Comparison of ENCODE assay signal across 8 mouse cellular contexts in the genomic region with DNA sequence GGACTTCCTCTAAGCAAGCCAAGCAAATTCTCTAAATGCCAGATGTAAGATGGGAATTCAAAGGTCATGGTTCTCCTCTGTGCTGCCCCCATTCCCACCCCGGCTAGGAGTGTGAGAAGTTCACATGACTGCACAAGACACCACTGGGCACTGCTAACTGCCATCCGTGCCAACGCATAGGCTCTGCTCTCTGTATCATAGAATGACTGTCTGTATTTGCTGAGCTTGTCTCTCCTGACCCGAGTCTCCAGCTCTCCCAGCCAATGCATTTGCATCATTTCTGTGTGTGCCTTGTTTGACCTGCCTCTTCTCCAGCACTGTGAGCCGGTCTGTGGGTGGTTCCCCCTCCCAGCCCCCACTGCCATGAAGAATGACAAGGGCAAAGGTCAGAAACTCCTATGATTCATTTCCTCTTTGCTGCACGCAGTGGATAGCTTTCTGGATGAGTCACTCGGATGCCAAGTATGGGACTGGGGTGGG. TPM values are rescaled to one million over a fixed set of nuclear protein-coding genes. Genes with fewer than 3 reads are reported as not detected.
DNase-seq lines count a peak whose midpoint lies in the region; ATAC-seq and TF ChIP-seq lines count a peak whose summit lies in the region.

No protein-coding gene starts in this region.

- TF ChIP-seq CTCF in embryonic fibroblast, embryonic 13.5 days (IDR thresholded peaks at IDR 0.05; ENCODE audit: borderline replicate concordance, insufficient read depth, low read length): no peak

- H3K4me1 ChIP-seq in embryonic fibroblast, embryonic 13.5 days (ENCODE audit: control insufficient read depth, insufficient read depth, low read length): peaks cover 18% of the 10 kb centered on the region
- H3K4me1 ChIP-seq in intestine, embryonic 16.5 days (ENCODE audit: control insufficient read depth, insufficient read depth, low read length): peaks cover 36% of the 10 kb centered on the region
- H3K4me1 ChIP-seq in lung, embryonic 15.5 days: peaks cover 38% of the 10 kb centered on the region

- TF ChIP-seq POLR2A in embryonic fibroblast, embryonic 13.5 days (IDR thresholded peaks at IDR 0.05; ENCODE audit: low read depth, low read length): no peak

- no peak overlapping the region for H3K4me3 ChIP-seq in embryonic fibroblast, embryonic 13.5 days (ENCODE audit: insufficient read depth, low read length)
- no peak overlapping the region for H3K4me3 ChIP-seq in intestine, embryonic 16.5 days (ENCODE audit: low read length)
- no peak overlapping the region for H3K4me3 ChIP-seq in lung, embryonic 15.5 days

- peak; percentile 70 for DNase-seq in urinary bladder, postnatal 14 days (ENCODE audit: low spot score)
- DNase-seq in urinary bladder, postnatal 10 days (ENCODE audit: low spot score): no peak
- no peak for DNase-seq in cerebellum, postnatal 14 days
- DNase-seq in testis, postnatal 10 days (ENCODE audit: low spot score): no peak
- DNase-seq in cerebellum, adult 8-10 months: no peak

- no peak overlapping the region for H3K9ac ChIP-seq in intestine, embryonic 16.5 days (ENCODE audit: low read depth, low read length)
- H3K9ac ChIP-seq in lung, embryonic 15.5 days: no peak overlapping the region

- peak overlapping the region; percentile 73 for H3K27ac ChIP-seq in embryonic fibroblast, embryonic 13.5 days (ENCODE audit: insufficient read depth, low read length)
- peak overlapping the region; percentile 59 for H3K27ac ChIP-seq in intestine, embryonic 16.5 days (ENCODE audit: low read length)
- no peak overlapping the region for H3K27ac ChIP-seq in lung, embryonic 15.5 days

- ATAC-seq in intestine, embryonic 16.5 days: peak; percentile 81
- ATAC-seq in lung, embryonic 15.5 days (ENCODE audit: borderline replicate concordance, extremely low read depth, low FRiP score, low TSS enrichment): peak; percentile 55

- no peak overlapping the region for H3K4me2 ChIP-seq in intestine, embryonic 16.5 days (ENCODE audit: low read depth, low read length)
- no peak overlapping the region for H3K4me2 ChIP-seq in lung, embryonic 15.5 days

- no peaks in the 10 kb centered on the region for H3K36me3 ChIP-seq in intestine, embryonic 16.5 days (ENCODE audit: control insufficient read depth, insufficient read depth, low read length)
- no peaks in the 10 kb centered on the region for H3K36me3 ChIP-seq in lung, embryonic 15.5 days

- H3K9me3 ChIP-seq in intestine, embryonic 16.5 days (ENCODE audit: control insufficient read depth, low read length): no peaks in the 10 kb centered on the region
- no peaks in the 10 kb centered on the region for H3K9me3 ChIP-seq in lung, embryonic 15.5 days

- no peaks in the 10 kb centered on the region for H3K27me3 ChIP-seq in intestine, embryonic 16.5 days (replicated peaks; ENCODE audit: control insufficient read depth, insufficient read depth, low read length)
- H3K27me3 ChIP-seq in lung, embryonic 15.5 days: no peaks in the 10 kb centered on the region

- WGBS in intestine, embryonic 16.5 days: 18% methylated on average over 7 of the region's 7 CpGs
- 15% methylated on average over 7 of the region's 7 CpGs for WGBS in lung, embryonic 15.5 days

RNA-seq across cellular contexts. Expression of gene Phlda1, which starts 37.7 kb away (rescaled TPM):
- 19.9 and 41.4 TPM in 2 replicates for polyA plus RNA-seq in embryonic fibroblast, embryonic 13.5 days (2011; ENCODE audit: insufficient read length, low read depth, missing spikeins)
- 31.9 and 32.2 TPM in 2 replicates for polyA plus RNA-seq in intestine, embryonic 16.5 days (2015; fragmentation: Nextera tagmentation; extraction: Ambion mirVana)
- 113 and 116 TPM in 2 replicates for polyA plus RNA-seq in lung, embryonic 15.5 days (2015; fragmentation: Nextera tagmentation; extraction: Ambion mirVana)
